Mouse (Mus musculus) intestine, embryonic 16.5 days (tissue): ENCODE measurements around the gene Faah. TPM values are rescaled to one million over a fixed set of nuclear protein-coding genes. Genes with fewer than 3 reads are reported as not detected.

Experiments
- ATAC-seq: fragments of 200-750 bp; cut with Nextera tagmentation; 2 replicates; pipeline ENCODE4 v1.8.0; 2017; ENCODE audit warnings: moderate TSS enrichment, moderate library complexity
- H3K27ac ChIP-seq: fragments of 300-500 bp; sonication (generic); 2 replicates; pipeline ENCODE4 v1.5.1; 2014; ENCODE audit warnings: mild to moderate bottlenecking, low read length
- H3K27me3 ChIP-seq: fragments of 300-500 bp; sonication (generic); replicated peaks from 2 replicates; pipeline ENCODE4 v1.6.1; 2014; ENCODE audit warnings: low read length, control low read depth, mixed read lengths; ENCODE audit not compliant: control insufficient read depth, insufficient read depth
- H3K36me3 ChIP-seq: fragments of 300-500 bp; sonication (generic); 2 replicates; pipeline ENCODE4 v1.6.1; 2014; ENCODE audit warnings: low read length, control low read depth; ENCODE audit not compliant: control insufficient read depth, insufficient read depth
- H3K4me1 ChIP-seq: fragments of 300-500 bp; sonication (generic); 2 replicates; pipeline ENCODE4 v1.6.1; 2014; ENCODE audit warnings: low read length, control low read depth, mixed read lengths; ENCODE audit not compliant: control insufficient read depth, insufficient read depth
- H3K4me2 ChIP-seq: fragments of 300-500 bp; sonication (generic); 2 replicates; pipeline ENCODE4 v1.6.1; 2014; ENCODE audit warnings: low read depth, low read length, control low read depth
- H3K4me3 ChIP-seq: fragments of 300-500 bp; sonication (generic); 2 replicates; pipeline ENCODE4 v1.5.1; 2014; ENCODE audit warnings: mild to moderate bottlenecking, low read length
- H3K9ac ChIP-seq: fragments of 300-500 bp; sonication (generic); 2 replicates; pipeline ENCODE4 v1.6.1; 2014; ENCODE audit warnings: low read depth, low read length
- H3K9me3 ChIP-seq: fragments of 300-500 bp; sonication (generic); 2 replicates; pipeline ENCODE4 v1.6.1; 2016; ENCODE audit warnings: low read length, control low read depth; ENCODE audit not compliant: control insufficient read depth
- WGBS: fragments of 180-500 bp; shearing (Covaris S2); extraction: QIAGEN DNeasy Blood & Tissue Kit; methylation state at CpG from one replicate; pipeline ENCODE4 v1.1.7; 2014; 5-methylcytosine and 5-hydroxymethylcytosine counted together
- polyA plus RNA-seq: library from polyadenylated mRNA; unstranded; fragments of >200 nt; fragmentation: Nextera tagmentation; extraction: Ambion mirVana; gene quantifications from 2 replicates; pipeline ENCODE4 v1.2.1, GENCODE M21; 2015

Gene Faah
- polyA plus RNA-seq, 1 experiment from 2014 or later = 83.7 TPM

GRCm38 (mm10) chr4:115941242-115941820, 76.4 kb downstream of the Faah start:
- Histone ChIP-seq H3K4me2 (no peak overlapping the region), H3K27ac (no peak overlapping the region), H3K36me3 (no peaks in the 10 kb centered on the region), H3K27me3 (peaks cover 95% of the 10 kb centered on the region), H3K4me1 (peaks cover 7% of the 10 kb centered on the region), H3K9me3 (no peaks in the 10 kb centered on the region), H3K9ac (no peak overlapping the region), H3K4me3 (no peak overlapping the region)
- ATAC-seq = no peak
- 13% methylated on average over 9 of the region's 9 CpGs for WGBS

GRCm38 (mm10) chr4:115940681-115941080, 77.0 kb downstream of the Faah start:
- no peaks in the 10 kb centered on the region for H3K9me3 ChIP-seq
- no peak overlapping the region for H3K9ac ChIP-seq
- no peak for ATAC-seq
- H3K36me3 ChIP-seq = no peaks in the 10 kb centered on the region
- H3K4me1 ChIP-seq = peaks cover 7% of the 10 kb centered on the region
- H3K4me2 ChIP-seq = no peak overlapping the region
- no peak overlapping the region for H3K4me3 ChIP-seq
- peaks cover 95% of the 10 kb centered on the region for H3K27me3 ChIP-seq
- no peak overlapping the region for H3K27ac ChIP-seq
- WGBS = 11% methylated on average over 3 of the region's 3 CpGs

- Histone ChIP-seq H3K36me3 (no peaks in the 10 kb centered on the region), H3K9me3 (no peaks in the 10 kb centered on the region), H3K4me3 (peak within 1 kb of the TSS; percentile 38), H3K9ac (no peak within 1 kb of the TSS), H3K4me1 (peaks cover 7% of the 10 kb centered on the region), H3K27ac (no peak within 1 kb of the TSS), H3K27me3 (peaks cover 95% of the 10 kb centered on the region), H3K4me2 (peak within 1 kb of the TSS; percentile 58)
- ATAC-seq = peak; percentile 69
- under 1% methylated on average over 66 of the region's 71 CpGs for WGBS
These were observed 78.2 kb downstream of the Faah start, which contains the start of gene Dmbx1 for GRCm38 (mm10) chr4:115939295-115940102. Gene Dmbx1, minus strand, starts transcription at chr4:115939926.

GRCm38 (mm10) chr4:115938276-115939160, 79.2 kb downstream of the Faah start:
- Histone ChIP-seq H3K9ac (no peak overlapping the region), H3K36me3 (no peaks in the 10 kb centered on the region), H3K27ac (no peak overlapping the region), H3K4me3 (no peak overlapping the region), H3K9me3 (no peaks in the 10 kb centered on the region), H3K4me2 (no peak overlapping the region), H3K27me3 (peaks cover 95% of the 10 kb centered on the region), H3K4me1 (peaks cover 7% of the 10 kb centered on the region)
- 3% methylated on average over 37 of the region's 37 CpGs for WGBS
- no peak for ATAC-seq

GRCm38 (mm10) chr4:115937061-115937976, 80.4 kb downstream of the Faah start:
- Histone ChIP-seq H3K4me2 (no peak overlapping the region), H3K9me3 (no peaks in the 10 kb centered on the region), H3K4me1 (peaks cover 7% of the 10 kb centered on the region), H3K36me3 (no peaks in the 10 kb centered on the region), H3K9ac (no peak overlapping the region), H3K4me3 (no peak overlapping the region), H3K27me3 (peaks cover 92% of the 10 kb centered on the region), H3K27ac (no peak overlapping the region)
- no peak for ATAC-seq
- WGBS = 5% methylated on average over 19 of the region's 19 CpGs

- no peak overlapping the region for H3K4me2 ChIP-seq
- no peaks in the 10 kb centered on the region for H3K9me3 ChIP-seq
- no peaks in the 10 kb centered on the region for H3K36me3 ChIP-seq
- H3K4me3 ChIP-seq = no peak overlapping the region
- no peak overlapping the region for H3K9ac ChIP-seq
- H3K27ac ChIP-seq = no peak overlapping the region
- under 1% methylated on average over 20 of the region's 20 CpGs for WGBS
- peaks cover 92% of the 10 kb centered on the region for H3K27me3 ChIP-seq
- ATAC-seq = no peak
- peaks cover 7% of the 10 kb centered on the region for H3K4me1 ChIP-seq
These were observed 81.1 kb downstream of the Faah start for GRCm38 (mm10) chr4:115936646-115937045.

- H3K9ac ChIP-seq = no peak overlapping the region
- WGBS = under 1% methylated on average over 36 of the region's 36 CpGs
- H3K36me3 ChIP-seq = no peaks in the 10 kb centered on the region
- no peak for ATAC-seq
- H3K4me3 ChIP-seq = peak overlapping the region; percentile 5; the same call in 1 of the 2 replicates
- H3K27me3 ChIP-seq = peaks cover 91% of the 10 kb centered on the region
- H3K4me1 ChIP-seq = peaks cover 7% of the 10 kb centered on the region
- no peak overlapping the region for H3K27ac ChIP-seq
- no peaks in the 10 kb centered on the region for H3K9me3 ChIP-seq
- H3K4me2 ChIP-seq = no peak overlapping the region
These were observed 81.7 kb downstream of the Faah start for GRCm38 (mm10) chr4:115935835-115936581.

- no peaks in the 10 kb centered on the region for H3K9me3 ChIP-seq
- H3K27ac ChIP-seq = no peak overlapping the region
- H3K4me3 ChIP-seq = no peak overlapping the region
- WGBS = 40% methylated on average over 13 of the region's 13 CpGs
- ATAC-seq = no peak
- no peak overlapping the region for H3K9ac ChIP-seq
- H3K4me2 ChIP-seq = no peak overlapping the region
- H3K36me3 ChIP-seq = no peaks in the 10 kb centered on the region
- peaks cover 70% of the 10 kb centered on the region for H3K27me3 ChIP-seq
- peaks cover under 1% of the 10 kb centered on the region; the same call in 1 of the 2 replicates for H3K4me1 ChIP-seq
These were observed 86.1 kb downstream of the Faah start for GRCm38 (mm10) chr4:115931556-115932088.
